ENCODE assay signal across 28 mouse cellular contexts in genomic region chr5:43976821-43977561, GRCm38 (mm10). TPM values are rescaled to one million over a fixed set of nuclear protein-coding genes. Genes with fewer than 3 reads are reported as not detected.
A peak's percentile ranks its signal among the peaks of the same experiment; 100 is the strongest.
DNase-seq lines count a peak whose midpoint lies in the region; ATAC-seq and TF ChIP-seq lines count a peak whose summit lies in the region.
"Had no signal": no experiment of that assay in that cellular context is flagged by ENCODE, and none has a peak within 500 bp of the region (broad histone marks: within the 10 kb centered on the region; RNA-seq: fewer than 3 reads in every experiment).

No protein-coding gene starts in this region.

- peak; percentile 41; the same call in 1 of the 2 replicates for ATAC-seq in embryonic facial prominence, embryonic 14.5 days (ENCODE audit: low read depth)
- peak; percentile 73 for ATAC-seq in kidney, embryonic 14.5 days (ENCODE audit: low FRiP score, low TSS enrichment)
- peak; percentile 87 for ATAC-seq in kidney, postnatal 0 days (replicated peaks; ENCODE audit: low FRiP score, low read depth)
- ATAC-seq in stomach, postnatal 0 days (ENCODE audit: low FRiP score, low TSS enrichment): no peak
- ATAC-seq: activated CD4-positive, CD25-positive, alpha-beta regulatory T cell, adult 4 months; forebrain, embryonic 15.5 days; hindbrain, embryonic 16.5 days had no signal

- H3K4me2 ChIP-seq in embryonic facial prominence, embryonic 14.5 days (ENCODE audit: low read depth, low read length): no peak overlapping the region
- H3K4me2 ChIP-seq in kidney, embryonic 14.5 days (replicated peaks; ENCODE audit: low read depth, low read length): no peak overlapping the region
- no peak overlapping the region for H3K4me2 ChIP-seq in kidney, postnatal 0 days (ENCODE audit: low read length)
- no peak overlapping the region for H3K4me2 ChIP-seq in stomach, postnatal 0 days (replicated peaks; ENCODE audit: low read depth)
- H3K4me2 ChIP-seq: embryonic facial prominence, embryonic 12.5 days; forebrain, embryonic 12.5 days; forebrain, embryonic 15.5 days; heart, embryonic 12.5 days; heart, embryonic 15.5 days; hindbrain, embryonic 13.5 days had no signal

- H3K9ac ChIP-seq in embryonic facial prominence, embryonic 14.5 days (ENCODE audit: low read depth, low read length): no peak overlapping the region
- H3K9ac ChIP-seq in kidney, embryonic 14.5 days (ENCODE audit: low read depth, low read length): no peak overlapping the region
- H3K9ac ChIP-seq in kidney, postnatal 0 days (ENCODE audit: low read depth, low read length): no peak overlapping the region
- no peak overlapping the region for H3K9ac ChIP-seq in stomach, postnatal 0 days (ENCODE audit: low read length)
- H3K9ac ChIP-seq: embryonic facial prominence, embryonic 12.5 days; forebrain, embryonic 12.5 days; forebrain, embryonic 15.5 days; heart, embryonic 12.5 days; heart, embryonic 15.5 days; hindbrain, embryonic 13.5 days had no signal

- TF ChIP-seq EP300 in stomach, postnatal 0 days (optimal IDR thresholded peaks at IDR 0.05): no peak

- H3K36me3 ChIP-seq in embryonic facial prominence, embryonic 14.5 days (ENCODE audit: control insufficient read depth, insufficient read depth, low read length): no peaks in the 10 kb centered on the region
- H3K36me3 ChIP-seq in embryonic facial prominence, embryonic 10.5 days (replicated peaks): no peaks in the 10 kb centered on the region
- no peaks in the 10 kb centered on the region for H3K36me3 ChIP-seq in kidney, embryonic 14.5 days (ENCODE audit: control insufficient read depth, insufficient read depth, low read length)
- H3K36me3 ChIP-seq in kidney, postnatal 0 days (ENCODE audit: insufficient read depth, low read length): no peaks in the 10 kb centered on the region
- no peaks in the 10 kb centered on the region; the same call in 1 of the 2 replicates for H3K36me3 ChIP-seq in stomach, postnatal 0 days (ENCODE audit: control insufficient read depth, insufficient read depth, low read length)
- H3K36me3 ChIP-seq: embryonic facial prominence, embryonic 12.5 days; forebrain, embryonic 12.5 days; forebrain, embryonic 15.5 days; heart, embryonic 12.5 days; heart, embryonic 15.5 days; hindbrain, embryonic 10.5 days; hindbrain, embryonic 13.5 days had no signal

- no peaks in the 10 kb centered on the region for H3K27me3 ChIP-seq in embryonic facial prominence, embryonic 14.5 days (replicated peaks; ENCODE audit: control insufficient read depth, insufficient read depth, low read length)
- no peaks in the 10 kb centered on the region; the same call in 1 of the 2 replicates for H3K27me3 ChIP-seq in embryonic facial prominence, embryonic 10.5 days (replicated peaks; ENCODE audit: low read depth, poor library complexity, severe bottlenecking)
- H3K27me3 ChIP-seq in kidney, embryonic 14.5 days (ENCODE audit: control insufficient read depth, insufficient read depth, low read length): no peaks in the 10 kb centered on the region
- no peaks in the 10 kb centered on the region for H3K27me3 ChIP-seq in kidney, postnatal 0 days (ENCODE audit: insufficient read depth, low read length)
- no peaks in the 10 kb centered on the region for H3K27me3 ChIP-seq in stomach, postnatal 0 days (ENCODE audit: control insufficient read depth, insufficient read depth, low read length)
- H3K27me3 ChIP-seq: embryonic facial prominence, embryonic 12.5 days; forebrain, embryonic 12.5 days; forebrain, embryonic 15.5 days; heart, embryonic 12.5 days; heart, embryonic 15.5 days; hindbrain, embryonic 13.5 days had no signal

- DNase-seq in embryonic facial prominence, embryonic 14.5 days (ENCODE audit: low spot score): peak; percentile 28
- DNase-seq in embryonic facial prominence, embryonic 10.5 days (ENCODE audit: low spot score): no peak
- DNase-seq in kidney, adult 8-10 months: no peak
- DNase-seq in kidney, postnatal 0 days (ENCODE audit: low spot score): peak; percentile 74
- no peak for DNase-seq in kidney, postnatal 25 days
- no peak for DNase-seq in stomach, postnatal 0 days (ENCODE audit: low spot score)
- no peak for DNase-seq in gastrocnemius, postnatal 4 days (ENCODE audit: low spot score in 2 of 2)
- DNase-seq: adrenal gland, adult 8-10 months; adrenal gland, postnatal 25 days; cerebellum, adult 11-12 months; cerebellum, adult 8-10 months; cerebellum, postnatal 10 days; cerebellum, postnatal 36 days; gastrocnemius, postnatal 25 days; heart, postnatal 10 days; heart, postnatal 36 days had no signal

- H3K9me3 ChIP-seq in embryonic facial prominence, embryonic 14.5 days (ENCODE audit: control insufficient read depth, low read length): no peaks in the 10 kb centered on the region
- H3K9me3 ChIP-seq in embryonic facial prominence, embryonic 10.5 days: no peaks in the 10 kb centered on the region
- no peaks in the 10 kb centered on the region for H3K9me3 ChIP-seq in kidney, embryonic 14.5 days (ENCODE audit: control insufficient read depth, low read length)
- H3K9me3 ChIP-seq in kidney, postnatal 0 days (replicated peaks; ENCODE audit: low read length): no peaks in the 10 kb centered on the region
- H3K9me3 ChIP-seq in stomach, postnatal 0 days (ENCODE audit: control insufficient read depth, low read length): no peaks in the 10 kb centered on the region
- H3K9me3 ChIP-seq: embryonic facial prominence, embryonic 12.5 days; forebrain, embryonic 12.5 days; forebrain, embryonic 15.5 days; heart, embryonic 12.5 days; heart, embryonic 15.5 days; hindbrain, embryonic 10.5 days; hindbrain, embryonic 13.5 days had no signal

- 70% methylated on average over 1 of the region's 1 CpGs for WGBS in embryonic facial prominence, embryonic 14.5 days
- 90% methylated on average over 1 of the region's 1 CpGs for WGBS in embryonic facial prominence, embryonic 10.5 days
- 43% methylated on average over 1 of the region's 1 CpGs for WGBS in kidney, embryonic 14.5 days
- WGBS in kidney, postnatal 0 days: 11% methylated on average over 1 of the region's 1 CpGs
- WGBS in stomach, postnatal 0 days: 38% methylated on average over 1 of the region's 1 CpGs

- H3K4me1 ChIP-seq in embryonic facial prominence, embryonic 14.5 days (ENCODE audit: control insufficient read depth, insufficient read depth, low read length): no peaks in the 10 kb centered on the region
- H3K4me1 ChIP-seq in embryonic facial prominence, embryonic 10.5 days: peaks cover 5% of the 10 kb centered on the region; the same call in 1 of the 2 replicates
- peaks cover 3% of the 10 kb centered on the region; the same call in 1 of the 2 replicates for H3K4me1 ChIP-seq in kidney, embryonic 14.5 days (ENCODE audit: control insufficient read depth, insufficient read depth, low read length)
- 0 out of 2 replicates have a peak, but pooled peaks cover 7% of the 10 kb centered on the region for H3K4me1 ChIP-seq in kidney, postnatal 0 days (replicated peaks; ENCODE audit: insufficient read depth, low read length)
- H3K4me1 ChIP-seq in stomach, postnatal 0 days (replicated peaks; ENCODE audit: control insufficient read depth, insufficient read depth): no peaks in the 10 kb centered on the region; the same call in 1 of the 2 replicates
- H3K4me1 ChIP-seq: embryonic facial prominence, embryonic 12.5 days; forebrain, embryonic 12.5 days; forebrain, embryonic 15.5 days; heart, embryonic 12.5 days; heart, embryonic 15.5 days; hindbrain, embryonic 13.5 days had no signal

- no peak for TF ChIP-seq CTCF in kidney, postnatal 0 days (IDR thresholded peaks at IDR 0.05; ENCODE audit: low read depth)
- TF ChIP-seq CTCF in stomach, postnatal 0 days (IDR thresholded peaks at IDR 0.05; ENCODE audit: low read depth): no peak

- no peak overlapping the region for H3K4me3 ChIP-seq in embryonic facial prominence, embryonic 14.5 days (ENCODE audit: low read depth, low read length)
- no peak overlapping the region for H3K4me3 ChIP-seq in embryonic facial prominence, embryonic 10.5 days
- no peak overlapping the region for H3K4me3 ChIP-seq in kidney, embryonic 14.5 days (ENCODE audit: low read length)
- H3K4me3 ChIP-seq in kidney, postnatal 0 days (replicated peaks; ENCODE audit: low read depth, low read length): no peak overlapping the region
- no peak overlapping the region for H3K4me3 ChIP-seq in stomach, postnatal 0 days (ENCODE audit: low read depth, low read length)
- H3K4me3 ChIP-seq: embryonic facial prominence, embryonic 12.5 days; erythroblast, embryonic 14.5 days; forebrain, embryonic 12.5 days; forebrain, embryonic 15.5 days; heart, embryonic 12.5 days; heart, embryonic 15.5 days; hindbrain, embryonic 10.5 days; hindbrain, embryonic 13.5 days had no signal

- no peak overlapping the region for H3K27ac ChIP-seq in embryonic facial prominence, embryonic 14.5 days (replicated peaks; ENCODE audit: low read depth, low read length)
- no peak overlapping the region for H3K27ac ChIP-seq in embryonic facial prominence, embryonic 10.5 days (replicated peaks)
- H3K27ac ChIP-seq in kidney, embryonic 14.5 days (ENCODE audit: low read depth, low read length): no peak overlapping the region
- H3K27ac ChIP-seq in kidney, postnatal 0 days: 0 out of 2 replicates have a peak overlapping the region, but pooled peaks have one; percentile 25
- peak overlapping the region; percentile 46; the same call in 1 of the 2 replicates for H3K27ac ChIP-seq in stomach, postnatal 0 days (replicated peaks)
- H3K27ac ChIP-seq: embryonic facial prominence, embryonic 12.5 days; forebrain, embryonic 12.5 days; forebrain, embryonic 15.5 days; heart, embryonic 15.5 days; hindbrain, embryonic 10.5 days; hindbrain, embryonic 13.5 days had no signal

RNA-seq across cellular contexts. Expression of gene Fgfbp1, which starts 4.6 kb away (rescaled TPM):
- 41.9 and 43.4 TPM in 2 replicates for polyA plus RNA-seq in embryonic facial prominence, embryonic 14.5 days (2014; fragmentation: Nextera tagmentation; extraction: Ambion mirVana)
- polyA plus RNA-seq in embryonic facial prominence, embryonic 10.5 days (2016; fragmentation: Nextera tagmentation; extraction: Ambion mirVana): 0.82 and 1.5 TPM in 2 replicates
- polyA plus RNA-seq in kidney, embryonic 14.5 days (2014; fragmentation: Nextera tagmentation; extraction: Ambion mirVana): 2.6 and 2.9 TPM in 2 replicates
- 12.8 and 21.1 TPM in 2 replicates for polyA plus RNA-seq in kidney, postnatal 0 days (2015; fragmentation: Nextera tagmentation; extraction: Ambion mirVana)
- 312 and 346 TPM in 2 replicates for polyA plus RNA-seq in stomach, postnatal 0 days (2015; fragmentation: Nextera tagmentation; extraction: Ambion mirVana)
- total RNA-seq in gastrocnemius, postnatal 4 days (2021): not detected
- total RNA-seq: adrenal gland, adult 8-10 months; adrenal gland, postnatal 25 days; granulocyte monocyte progenitor cell, adult 5-6 weeks; heart, postnatal 36 days had no signal
- polyA plus RNA-seq: activated CD4-positive, CD25-positive, alpha-beta regulatory T cell, adult 4 months; erythroblast, embryonic 14.5 days; heart, embryonic 12.5 days had no signal

Comparison
In these comparisons a context has a peak if more than half of its experiments do, and no peak if none do; other contexts are left out.
1. DNase-seq: peak in embryonic facial prominence, embryonic 14.5 days (single experiment) and kidney, postnatal 0 days (single experiment); none in embryonic facial prominence, embryonic 10.5 days (single experiment), kidney, adult 8-10 months (0 of 2), kidney, postnatal 25 days (0 of 2), stomach, postnatal 0 days (single experiment) and gastrocnemius, postnatal 4 days (0 of 2).
2. H3K27ac ChIP-seq: peak in kidney, postnatal 0 days (single experiment) and stomach, postnatal 0 days (single experiment); none in embryonic facial prominence, embryonic 14.5 days (single experiment), embryonic facial prominence, embryonic 10.5 days (single experiment) and kidney, embryonic 14.5 days (single experiment).